Mouse (Mus musculus): ENCODE results near the gene 3110040N11Rik.

The 3110040N11Rik gene

DNA sequence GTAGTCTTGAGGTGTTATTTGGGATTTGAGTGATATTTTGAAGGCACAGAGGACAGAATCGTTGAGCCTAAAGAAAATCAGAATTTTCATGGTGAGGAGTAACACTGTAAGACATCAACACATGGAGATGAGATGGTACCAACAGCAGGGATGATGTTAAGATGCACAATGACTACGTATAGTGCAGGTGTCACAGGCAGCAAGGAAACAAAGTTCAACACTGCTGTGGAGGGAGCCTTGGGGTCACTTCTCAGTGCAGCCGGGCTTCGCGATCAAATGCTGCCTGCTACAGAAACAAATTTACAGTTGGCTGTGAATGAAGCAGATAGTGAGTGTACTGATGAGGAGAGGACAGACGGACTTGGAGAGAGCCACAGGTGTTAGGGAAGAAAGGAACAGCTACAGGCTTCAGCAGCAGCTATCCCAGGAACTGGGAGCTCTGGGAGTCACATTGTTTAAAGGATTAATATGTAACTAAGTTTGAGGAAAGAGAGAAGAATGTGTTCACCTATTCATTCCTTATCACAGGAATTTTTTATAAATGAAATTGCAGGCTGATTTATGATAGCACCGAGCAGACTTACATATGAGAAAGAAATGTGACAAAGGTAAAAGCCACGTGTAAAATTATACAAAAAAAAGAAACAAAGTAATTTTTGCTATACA lies 50.4 kb downstream of the 3110040N11Rik start:
- no peak for DNase-seq

GRCm38 (mm10) chr7:81735300-81736048 lies 53.8 kb downstream of the 3110040N11Rik start:
- DNase-seq: no peak

DNA sequence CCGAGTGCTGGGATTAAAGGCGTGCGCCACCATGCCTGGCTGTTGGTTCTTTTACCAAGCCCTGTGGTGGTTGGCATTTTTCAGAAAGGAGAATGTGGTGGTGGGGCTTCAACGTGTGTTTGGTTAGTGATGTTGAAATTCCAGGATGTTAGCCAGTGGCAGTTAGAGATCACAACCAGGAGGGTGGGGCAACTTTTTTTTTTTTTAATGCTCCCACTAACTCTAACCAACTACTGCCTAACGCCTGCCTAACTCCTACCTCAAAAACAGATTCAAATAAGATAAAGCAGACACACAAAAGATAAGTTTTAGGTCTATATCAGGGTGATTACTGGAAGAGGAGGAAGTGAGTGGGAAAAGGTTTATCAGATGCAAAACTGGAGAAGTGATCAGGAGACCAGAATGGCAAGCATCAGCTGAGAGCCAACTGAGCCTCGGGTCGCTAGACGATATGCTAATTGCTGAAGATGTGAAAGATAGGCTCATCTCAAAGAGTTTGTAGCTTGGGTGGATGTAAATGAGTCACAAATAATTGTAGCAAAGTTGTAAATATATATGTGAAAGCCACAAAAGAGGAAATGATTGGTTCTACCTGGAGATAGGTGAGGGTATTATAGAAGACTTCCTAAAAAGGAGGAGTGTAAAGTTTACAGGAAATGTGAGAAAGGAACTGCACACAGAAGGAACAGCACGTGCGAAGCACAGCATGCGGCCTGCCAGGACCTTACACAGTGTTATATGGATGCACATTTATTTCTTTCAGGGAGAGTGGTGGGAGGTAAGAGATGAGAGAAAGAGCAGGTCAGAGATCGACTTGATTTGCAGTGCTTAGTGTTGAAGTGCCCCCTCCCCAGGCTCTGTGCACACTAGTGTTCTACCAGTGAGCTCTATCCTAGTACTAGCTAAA lies 56.8 kb downstream of the 3110040N11Rik start:
- DNase-seq: no peak

Data from retina, postnatal 1 day (tissue).